Mouse (Mus musculus) embryo, embryonic 11 days (tissue): Measurements from ENCODE around the gene Cib4.

ENCODE experiments used
- DNase-seq: peaks from one replicate; pipeline ENCODE4 v3.0.0-alpha.2; 2015

The Cib4 gene

DNA sequence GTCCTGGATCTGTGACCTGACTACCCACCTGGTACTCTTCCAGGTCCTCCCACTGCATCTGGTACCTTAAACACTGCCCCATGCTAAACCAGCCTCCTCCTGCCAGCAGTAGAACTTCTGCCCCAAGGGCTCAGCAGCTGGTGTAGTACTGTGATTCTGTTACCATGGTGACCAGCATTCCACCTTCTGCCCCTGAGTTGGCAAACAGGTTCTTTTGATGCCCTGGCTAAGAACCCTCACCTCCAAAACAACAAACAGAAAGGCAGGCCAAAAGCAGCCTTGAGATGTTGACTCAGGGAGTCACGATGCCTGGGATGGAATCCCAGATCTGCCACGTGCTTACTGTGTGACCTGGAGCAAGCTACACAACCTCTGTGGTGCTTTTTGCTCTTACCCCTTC lies at the start of gene Cib4:
Gene Cib4 (minus strand): TSS at position 139 of the 400 bp plus-strand sequence.
- DNase-seq, result peak; percentile 9

GRCm38 (mm10) chr5:30594953-30595560 lies 49.4 kb upstream of the Cib4 start:
- peak; percentile 37 for DNase-seq

DNA sequence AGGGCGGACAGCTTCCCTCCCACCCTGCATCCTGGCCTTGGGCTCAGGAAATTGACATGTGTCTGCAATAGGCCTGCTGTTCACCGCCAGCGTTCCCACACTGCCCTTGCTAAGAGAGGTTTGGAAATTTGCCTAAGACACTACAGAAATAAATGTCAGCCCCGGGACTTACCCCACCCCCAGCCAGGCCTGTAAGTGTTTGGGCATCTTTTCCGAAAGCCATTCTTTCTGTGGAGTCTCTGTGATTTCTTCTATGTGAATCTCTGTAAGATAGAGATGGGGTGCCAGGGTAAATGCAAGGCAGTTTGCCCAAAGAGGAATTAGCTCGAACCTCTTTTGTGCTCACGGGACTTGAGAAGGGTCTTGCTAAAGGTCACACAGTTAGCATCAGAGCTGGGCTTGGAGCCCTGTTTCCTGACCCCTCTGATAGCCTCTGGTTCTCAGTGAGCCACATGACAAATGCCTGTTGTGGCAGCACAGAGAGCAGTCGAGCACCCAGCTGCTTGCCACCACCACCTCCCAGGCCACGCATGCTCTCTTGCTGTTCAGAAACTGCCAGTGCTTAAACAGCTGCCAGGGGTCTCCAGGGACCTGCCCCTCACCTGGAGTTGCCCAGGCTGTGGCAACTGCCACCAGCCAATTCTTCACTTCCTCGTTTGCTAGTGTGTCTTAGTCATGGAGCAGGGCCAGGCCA lies 48.3 kb upstream of the Cib4 start:
- no peak for DNase-seq

GRCm38 (mm10) chr5:30593360-30593759 lies 47.7 kb upstream of the Cib4 start:
- DNase-seq, result no peak

DNA sequence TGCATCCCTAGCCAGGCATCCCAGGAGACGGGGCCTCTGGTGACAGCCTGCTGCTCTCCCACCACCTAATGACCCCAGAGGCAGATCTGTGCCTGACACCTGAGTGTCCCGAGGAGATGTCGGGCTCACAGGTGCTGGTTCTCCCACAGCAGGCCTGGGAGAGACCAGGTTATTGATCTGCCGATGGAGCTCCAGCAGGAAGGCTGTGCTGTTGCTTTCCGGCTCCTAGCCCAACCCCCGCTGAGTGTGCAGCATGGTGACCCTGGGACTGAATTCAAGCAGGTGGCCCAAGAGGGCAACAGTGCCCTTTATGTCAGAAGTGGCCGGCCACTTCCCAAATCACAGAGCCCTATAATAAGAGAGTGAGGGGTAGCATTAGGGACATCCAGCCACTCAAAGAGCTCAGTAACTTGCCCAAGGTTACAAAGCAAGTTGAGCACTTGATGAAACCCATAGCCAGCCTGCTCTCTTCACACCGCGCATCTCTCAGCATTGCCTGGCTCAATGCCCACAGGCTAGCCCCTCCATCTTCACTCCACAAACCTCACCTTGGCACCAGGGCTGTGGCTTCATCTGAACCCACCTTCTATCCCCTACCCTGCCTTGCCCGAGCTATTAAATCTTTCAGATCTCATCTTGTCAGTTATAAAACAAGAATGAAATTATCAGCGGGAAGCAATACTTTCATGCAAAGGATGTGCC lies 46.8 kb upstream of the Cib4 start:
- no peak for DNase-seq

GRCm38 (mm10) chr5:30591786-30592185 lies 46.1 kb upstream of the Cib4 start:
- DNase-seq, result no peak

- no peak for DNase-seq
Measured at GRCm38 (mm10) chr5:30591205-30591731, 45.6 kb upstream of the Cib4 start.

DNA sequence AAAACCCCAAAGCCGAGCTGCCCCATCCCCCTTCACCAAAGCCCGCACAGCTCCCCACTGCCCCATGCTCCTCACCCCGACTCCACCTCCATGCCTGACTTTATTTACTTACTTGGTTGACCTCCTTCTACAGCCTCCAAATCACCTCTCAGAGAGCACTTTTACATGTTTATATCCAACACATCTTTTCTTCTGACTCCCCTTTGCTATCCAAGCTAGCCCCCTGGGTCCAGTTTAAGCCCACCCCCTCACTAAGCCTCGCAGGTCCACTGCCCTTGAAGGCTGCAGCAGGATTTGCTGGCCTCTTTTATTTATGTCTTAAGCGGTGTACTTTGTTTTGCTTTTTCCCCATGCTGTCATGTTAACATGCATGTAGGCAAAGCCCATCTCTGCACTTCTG lies 44.6 kb upstream of the Cib4 start:
- no peak for DNase-seq

DNA sequence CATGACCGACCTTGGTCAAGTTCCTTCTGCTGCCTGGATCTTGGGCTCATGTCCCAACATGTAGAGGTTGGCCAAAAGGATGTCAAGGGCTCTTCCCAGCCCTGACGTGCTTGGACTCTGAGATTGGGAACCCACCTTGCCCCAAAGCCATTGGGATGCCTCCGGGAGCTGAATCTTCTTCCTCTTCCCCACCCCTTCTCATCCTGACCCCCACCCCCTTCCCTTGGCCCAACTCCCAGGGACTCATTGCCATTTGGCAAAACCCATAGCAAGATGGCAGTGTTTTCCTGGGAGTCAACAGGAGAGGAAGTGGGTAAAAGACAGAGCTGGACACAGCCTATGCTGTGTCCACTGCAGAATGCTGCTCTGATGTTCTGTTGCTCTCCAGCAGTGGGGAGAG lies 43.9 kb upstream of the Cib4 start:
- no peak for DNase-seq

- no peak for DNase-seq
Measured at GRCm38 (mm10) chr5:30589069-30589468, 43.4 kb upstream of the Cib4 start.

DNA sequence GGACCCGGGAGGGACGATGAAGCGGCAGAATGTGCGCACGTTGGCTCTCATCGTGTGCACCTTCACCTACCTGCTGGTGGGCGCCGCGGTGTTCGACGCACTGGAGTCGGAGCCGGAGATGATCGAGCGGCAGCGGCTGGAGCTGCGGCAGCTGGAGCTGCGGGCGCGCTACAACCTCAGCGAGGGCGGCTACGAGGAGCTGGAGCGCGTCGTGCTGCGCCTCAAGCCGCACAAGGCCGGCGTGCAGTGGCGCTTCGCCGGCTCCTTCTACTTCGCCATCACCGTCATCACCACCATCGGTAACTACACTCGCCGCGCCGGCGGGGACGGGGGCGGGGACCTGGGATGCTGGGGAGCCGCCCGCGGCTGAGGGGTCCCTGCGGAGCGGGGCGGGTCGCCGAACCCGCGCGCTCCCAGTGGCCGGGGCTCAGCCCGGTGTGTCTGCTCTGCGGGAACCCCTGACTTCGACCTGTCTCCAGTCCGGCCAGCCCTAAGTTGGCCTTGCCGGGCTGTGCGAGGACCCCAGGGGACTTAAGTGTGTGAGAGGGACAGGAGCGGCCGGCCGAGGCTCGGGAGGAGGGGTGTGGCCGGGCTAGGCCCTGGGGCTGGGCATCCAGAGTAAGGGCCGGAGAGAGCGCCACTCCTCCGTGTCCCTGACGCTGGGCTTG lies 42.8 kb upstream of the Cib4 start:
- DNase-seq, result peak; percentile 70

GRCm38 (mm10) chr5:30587681-30588300 lies 42.2 kb upstream of the Cib4 start, which contains the start of gene Kcnk3:
Gene Kcnk3 (plus strand): TSS chr5:30588170.
- peak; percentile 68 for DNase-seq

DNA sequence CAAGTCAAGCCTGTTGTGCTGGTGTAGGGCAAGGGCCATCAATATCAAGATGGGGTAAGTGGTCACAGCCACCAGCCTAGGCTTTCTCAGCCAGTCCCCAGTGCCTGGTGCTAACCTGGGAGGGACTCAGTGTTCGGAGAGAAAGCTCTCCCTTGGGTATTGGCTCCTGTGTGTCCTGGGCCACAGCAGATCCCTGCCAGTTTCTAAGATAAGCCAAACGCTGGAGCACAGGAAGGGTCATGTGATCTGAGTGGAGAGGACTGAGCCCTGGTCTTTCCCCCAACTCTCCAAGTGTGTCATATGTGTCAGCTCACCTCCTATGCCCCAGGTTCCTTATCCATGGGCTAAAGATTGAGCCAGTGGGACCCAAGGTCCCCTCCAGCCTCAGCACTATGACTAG lies 41.5 kb upstream of the Cib4 start:
- no peak for DNase-seq

DNA sequence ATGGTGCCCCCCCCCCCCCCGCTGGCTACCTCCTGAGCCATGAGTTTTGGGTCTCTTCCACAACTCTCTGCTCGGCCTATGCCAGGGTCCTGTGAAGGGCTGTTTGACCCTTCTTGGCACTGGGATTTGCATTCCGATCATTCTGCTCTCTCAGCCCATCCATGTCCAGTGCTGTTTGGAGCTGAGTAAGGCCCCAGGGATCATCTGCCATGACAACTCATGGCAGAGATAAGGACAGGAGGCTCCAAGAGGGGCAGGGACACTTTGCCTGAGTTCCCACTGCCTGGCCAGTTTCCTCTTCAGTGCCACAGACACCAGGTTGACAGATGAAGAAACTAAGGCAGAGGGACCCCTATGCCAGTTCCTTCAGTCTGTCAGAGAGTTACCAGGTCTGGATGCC lies 41.0 kb upstream of the Cib4 start:
- no peak for DNase-seq

DNA sequence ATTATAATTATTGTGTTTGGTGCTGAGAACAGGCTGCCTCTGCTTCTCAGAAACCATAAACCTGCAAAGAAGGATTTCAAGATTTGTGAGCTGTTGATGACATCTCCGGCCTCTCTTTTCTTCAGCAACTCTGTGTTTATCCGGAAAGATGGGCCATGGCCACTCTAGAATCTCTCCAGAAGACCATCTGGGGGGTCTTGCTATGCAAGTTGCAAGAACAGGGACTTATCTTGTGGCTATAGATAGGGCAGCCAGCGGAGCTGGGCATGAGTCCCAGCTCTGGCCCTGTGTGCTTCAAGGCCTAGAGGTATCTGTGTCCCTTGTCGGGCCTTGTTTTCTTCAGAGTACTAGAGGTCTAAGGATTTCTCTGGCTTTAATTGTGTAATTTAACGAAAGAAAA lies 36.4 kb upstream of the Cib4 start:
- DNase-seq, result no peak

- DNase-seq, result no peak
Measured at GRCm38 (mm10) chr5:30580725-30581124, 35.1 kb upstream of the Cib4 start.

GRCm38 (mm10) chr5:30578445-30579080 lies 32.9 kb upstream of the Cib4 start:
- DNase-seq, result no peak

DNA sequence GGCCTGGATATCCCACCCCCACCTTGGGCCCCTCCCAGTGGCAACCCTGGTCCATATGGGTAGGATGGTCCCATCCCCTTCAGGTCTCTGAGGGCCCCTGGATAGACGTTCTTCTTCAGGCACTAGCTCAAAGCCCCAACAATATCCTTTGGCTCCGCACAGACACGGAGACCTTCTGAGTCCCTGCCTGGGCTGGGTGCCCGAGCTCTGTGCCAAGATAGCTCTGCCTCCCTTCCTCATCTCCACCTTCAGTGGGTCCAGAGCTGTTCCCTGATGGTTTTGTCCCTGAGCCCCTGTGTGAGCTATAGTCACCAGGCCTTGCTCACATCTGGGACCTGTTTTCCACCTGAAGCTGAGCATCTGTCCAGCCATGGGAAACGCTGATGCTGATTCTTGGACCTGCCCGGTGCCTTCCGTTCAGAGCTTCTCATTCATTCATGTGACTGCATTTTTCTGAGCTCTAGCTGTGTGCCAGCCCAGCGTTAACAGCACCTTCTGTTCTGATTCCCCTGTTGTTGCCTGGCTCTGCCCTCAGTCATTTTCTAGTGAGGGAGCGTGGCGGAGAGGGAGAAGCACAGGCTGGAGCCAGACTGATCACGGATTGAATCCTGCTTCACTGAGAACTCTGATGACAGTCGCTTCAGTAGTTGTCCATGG lies 32.1 kb upstream of the Cib4 start:
- no peak for DNase-seq

DNA sequence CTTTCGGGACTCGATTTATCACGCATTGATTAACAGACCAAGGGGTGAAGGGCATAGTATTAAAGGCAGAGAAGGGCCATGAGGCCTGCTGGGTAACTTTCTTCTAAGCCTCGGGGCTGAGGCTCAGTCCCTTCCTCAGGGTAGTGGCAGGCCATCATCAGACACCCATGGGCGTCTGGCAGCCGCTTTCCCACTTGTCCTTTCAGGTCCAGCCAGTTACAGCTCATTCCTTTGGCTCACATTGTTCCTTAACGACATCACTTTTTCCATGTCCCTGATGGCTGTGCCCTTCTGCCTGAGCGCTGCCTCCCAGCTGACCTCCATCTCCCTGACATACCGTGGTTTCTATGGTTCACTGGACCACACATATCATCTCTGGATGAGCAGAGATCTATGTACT lies 31.6 kb upstream of the Cib4 start:
- no peak for DNase-seq

DNA sequence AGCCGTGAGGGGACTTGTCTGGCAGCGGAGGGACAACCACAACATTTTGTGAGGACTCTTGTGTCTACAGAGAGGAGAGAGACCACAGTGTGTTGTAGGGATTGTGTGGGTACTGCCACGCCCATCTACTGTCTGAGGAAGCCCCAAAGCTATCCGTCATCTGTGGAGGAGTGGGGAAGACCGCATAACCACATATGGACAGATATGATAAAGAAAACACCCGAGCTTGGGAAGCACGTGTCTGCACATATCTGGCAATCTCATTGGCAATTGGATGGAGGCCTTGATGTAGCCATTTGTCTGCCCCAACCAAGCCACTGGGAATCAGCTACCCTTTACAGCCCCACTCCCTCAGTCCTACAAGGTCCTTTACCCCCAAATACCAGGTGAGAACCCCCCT lies 30.6 kb upstream of the Cib4 start:
- no peak for DNase-seq

- DNase-seq, result no peak
Measured at GRCm38 (mm10) chr5:30574367-30574766, 28.7 kb upstream of the Cib4 start.

DNA sequence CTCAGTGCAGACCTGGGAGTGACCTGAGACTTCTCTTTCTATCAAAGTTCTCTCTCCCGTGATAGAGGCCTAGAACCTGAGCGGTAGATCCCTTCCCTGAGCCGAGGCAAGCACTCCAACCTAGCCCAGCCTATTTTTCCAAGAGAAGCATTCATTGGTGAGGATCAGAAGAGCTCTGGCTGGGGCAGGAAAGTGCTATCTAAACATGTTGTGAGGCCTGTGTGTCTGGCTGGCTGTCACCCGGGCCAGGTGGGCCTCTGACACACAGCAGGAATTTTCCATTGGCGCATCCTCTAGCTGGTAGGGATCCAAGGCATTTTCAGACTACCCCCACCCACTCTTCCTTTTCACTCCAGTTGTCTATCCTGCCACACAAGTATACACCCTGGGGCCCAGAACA lies 26.2 kb upstream of the Cib4 start:
- DNase-seq, result no peak
